Mouse (Mus musculus) CD4-positive, CD25-positive, alpha-beta regulatory T cell, adult 4 months (primary cell): ENCODE results near the gene Resp18. TPM values are rescaled to one million over a fixed set of nuclear protein-coding genes. Genes with fewer than 3 reads are reported as not detected.

ENCODE experiments used
- ATAC-seq: one replicate; pipeline ENCODE4 v1.8.0; 2017
- polyA plus RNA-seq, 2 experiments: library from polyadenylated mRNA; unstranded; fragments of 100-300 nt; shearing (Covaris generic); gene quantifications; one replicate each; pipeline ENCODE4 v1.2.1; 2017

Gene Resp18
- polyA plus RNA-seq, 2 experiments from 2014 or later, result not detected

GRCm38 (mm10) chr1:75264091-75264880, 13.9 kb downstream of the Resp18 start, which contains the start of gene Ptprn:
Ptprn (minus strand) TSS chr1:75264502.
- no peak for ATAC-seq

- no peak for ATAC-seq
Observed at GRCm38 (mm10) chr1:75262969-75263951, 15.0 kb downstream of the Resp18 start.

DNA sequence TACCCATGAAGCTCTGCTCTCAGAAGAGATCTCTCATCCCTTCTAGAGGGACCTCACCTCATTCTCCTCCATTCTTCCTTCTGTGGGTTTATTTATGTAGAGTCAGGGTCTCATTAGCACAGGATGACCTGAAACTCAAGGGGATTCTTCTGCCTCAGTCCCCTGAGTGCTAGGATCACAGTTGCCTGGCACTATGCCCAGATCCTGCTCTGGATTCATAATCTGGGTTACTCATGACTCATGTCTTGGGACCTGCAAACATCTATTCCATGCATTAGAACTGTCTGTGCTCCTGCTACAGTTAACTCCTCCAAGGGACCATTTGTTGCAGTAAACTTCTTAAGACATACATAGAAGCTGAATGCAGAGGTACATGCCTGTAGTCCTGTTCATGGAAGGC, 16.9 kb downstream of the Resp18 start:
- ATAC-seq, result no peak

DNA sequence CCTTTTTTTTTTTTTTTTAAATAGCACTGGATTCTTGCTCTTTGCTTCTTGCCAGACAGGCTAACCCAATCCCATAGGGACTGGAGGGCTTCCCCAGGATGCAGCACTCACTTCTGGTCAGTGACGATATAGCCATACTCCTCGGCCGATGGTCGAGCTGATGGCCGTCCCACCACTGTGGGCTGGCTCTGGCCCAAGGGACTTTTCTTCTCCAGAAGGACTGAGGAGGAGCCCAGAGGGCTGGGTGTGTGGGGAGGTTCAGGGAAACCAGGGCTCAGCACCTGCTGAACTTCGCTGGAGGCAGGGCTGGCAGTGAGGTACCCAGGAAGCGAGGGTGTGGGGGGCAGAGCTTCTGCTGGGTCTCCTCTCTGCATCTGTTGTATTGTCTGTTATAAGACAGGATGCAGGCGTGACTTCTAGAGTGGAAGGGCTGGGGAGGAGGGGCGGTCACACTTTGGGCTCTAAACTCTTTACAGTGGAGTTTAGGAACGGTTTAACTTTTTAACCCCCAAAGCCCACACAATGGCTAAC, 22.6 kb downstream of the Resp18 start:
- ATAC-seq, result no peak

DNA sequence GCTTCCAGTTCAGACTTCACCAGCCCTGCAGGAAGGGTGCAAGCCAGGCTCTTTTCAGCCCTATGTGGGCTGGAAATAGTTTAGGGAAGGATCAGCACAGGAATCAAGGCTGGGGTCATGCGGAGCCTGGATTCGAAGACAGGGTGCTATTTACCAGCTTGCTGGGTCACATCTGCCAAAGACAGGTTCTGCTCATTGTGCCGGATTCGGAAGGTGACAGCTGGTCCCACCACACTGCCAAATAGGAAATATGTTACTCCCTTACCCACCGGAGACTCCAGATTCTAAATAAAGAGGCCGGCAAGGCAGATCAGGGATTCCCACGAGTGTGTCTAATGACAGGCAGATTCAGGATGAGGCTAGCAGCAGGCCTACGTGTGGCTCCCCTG, 23.6 kb downstream of the Resp18 start:
- ATAC-seq, result no peak

DNA sequence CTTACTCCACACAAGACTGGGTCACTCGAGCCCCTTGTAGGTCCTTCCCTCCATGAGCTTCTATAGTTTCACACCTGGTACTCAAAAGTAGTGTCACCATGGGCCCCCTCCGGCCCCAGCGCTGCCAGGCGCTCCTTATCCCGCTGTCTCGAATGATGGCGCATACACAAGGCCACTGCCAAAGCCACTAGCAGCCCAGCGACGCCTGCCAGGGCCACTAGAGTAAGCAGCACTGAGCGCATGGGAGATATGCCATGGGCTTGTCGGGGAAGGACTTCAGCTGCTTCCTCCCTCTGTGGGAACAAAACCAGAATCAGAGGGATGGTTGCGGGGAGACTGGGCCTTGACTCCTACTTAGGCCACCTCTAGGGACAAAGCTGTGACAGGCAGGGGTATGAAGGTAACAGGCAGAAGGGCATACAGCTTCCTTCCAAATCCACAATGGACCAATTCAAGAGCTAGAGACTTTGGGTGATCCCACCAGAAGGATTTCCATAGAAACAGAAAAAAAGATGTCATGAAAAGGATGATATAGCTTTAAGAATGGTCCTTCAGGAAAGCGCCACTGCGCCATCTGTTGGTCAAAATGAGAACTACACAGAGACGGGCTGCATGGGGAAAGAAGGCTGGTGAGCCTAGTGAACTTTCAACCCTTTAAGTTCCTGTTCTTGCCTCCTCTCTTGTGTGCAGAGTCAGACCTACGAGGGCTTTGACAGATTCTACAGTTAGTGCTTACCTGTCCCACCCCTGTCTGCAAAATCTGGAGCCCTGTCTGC, 24.2 kb downstream of the Resp18 start:
- ATAC-seq, result peak; percentile 60

DNA sequence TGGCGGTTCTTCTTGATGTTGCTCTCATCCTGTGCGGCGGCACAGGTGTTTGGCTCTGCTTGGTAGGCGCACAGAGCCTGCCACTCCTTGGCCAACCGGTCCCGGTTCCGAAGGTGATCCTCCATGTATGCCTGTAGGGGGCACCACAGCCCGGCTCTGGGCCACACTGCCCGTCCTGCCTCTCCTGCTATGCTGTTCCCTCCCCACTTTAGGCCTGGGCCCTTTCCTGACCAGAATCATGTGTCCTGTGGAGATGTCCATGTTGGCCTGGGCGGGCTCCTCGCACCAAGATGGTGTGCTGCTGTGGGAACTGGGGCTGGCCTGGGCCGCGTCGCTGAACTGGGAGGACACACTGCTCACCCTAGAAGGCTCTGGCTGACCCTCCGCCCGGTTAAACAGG, 25.2 kb downstream of the Resp18 start:
- no peak for ATAC-seq

- ATAC-seq, result no peak
Observed at GRCm38 (mm10) chr1:75252308-75252707, 25.9 kb downstream of the Resp18 start.

DNA sequence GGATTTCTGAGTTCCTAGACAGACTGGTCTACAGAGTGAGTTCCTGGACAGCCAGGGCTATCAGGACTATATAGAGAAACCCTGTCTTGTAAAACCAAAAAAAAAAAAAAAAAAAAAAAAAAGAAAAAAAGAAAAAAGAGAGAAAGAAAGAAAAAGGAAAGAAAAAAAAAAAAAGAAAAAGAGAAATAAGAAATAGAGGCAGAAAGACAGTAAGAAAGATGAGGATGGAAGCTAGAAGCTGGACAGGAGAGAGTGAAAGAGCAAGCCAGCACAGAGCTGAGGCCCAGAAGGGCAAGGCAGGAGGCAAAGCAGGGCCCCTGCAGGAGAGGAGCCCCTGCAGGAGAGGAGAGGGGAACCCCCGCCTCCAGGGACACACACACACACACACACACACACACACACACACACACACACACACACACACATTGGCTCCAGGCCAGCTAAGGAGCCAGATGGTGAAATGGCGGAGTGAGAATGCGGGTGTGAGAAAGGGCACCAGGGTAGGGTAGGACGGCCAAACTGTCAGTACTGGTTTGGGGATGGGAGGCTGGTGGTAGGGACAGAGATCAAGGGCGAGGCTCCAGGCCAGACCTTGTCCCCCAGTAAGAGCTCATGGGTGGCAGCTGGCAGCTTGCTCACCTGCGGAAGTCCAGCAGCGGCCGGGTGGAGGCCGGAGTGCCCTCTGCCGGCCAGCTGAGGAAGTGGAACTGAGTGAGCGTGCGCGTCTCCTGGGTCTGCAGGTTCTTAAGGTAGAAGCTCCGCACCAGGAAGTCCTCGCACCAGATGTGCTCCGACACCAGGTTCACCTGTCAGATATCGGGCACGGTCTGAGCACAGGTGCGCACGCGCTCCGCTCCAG, 26.9 kb downstream of the Resp18 start:
- ATAC-seq, result peak; percentile 78

GRCm38 (mm10) chr1:75250498-75250897, 27.7 kb downstream of the Resp18 start:
- no peak for ATAC-seq

DNA sequence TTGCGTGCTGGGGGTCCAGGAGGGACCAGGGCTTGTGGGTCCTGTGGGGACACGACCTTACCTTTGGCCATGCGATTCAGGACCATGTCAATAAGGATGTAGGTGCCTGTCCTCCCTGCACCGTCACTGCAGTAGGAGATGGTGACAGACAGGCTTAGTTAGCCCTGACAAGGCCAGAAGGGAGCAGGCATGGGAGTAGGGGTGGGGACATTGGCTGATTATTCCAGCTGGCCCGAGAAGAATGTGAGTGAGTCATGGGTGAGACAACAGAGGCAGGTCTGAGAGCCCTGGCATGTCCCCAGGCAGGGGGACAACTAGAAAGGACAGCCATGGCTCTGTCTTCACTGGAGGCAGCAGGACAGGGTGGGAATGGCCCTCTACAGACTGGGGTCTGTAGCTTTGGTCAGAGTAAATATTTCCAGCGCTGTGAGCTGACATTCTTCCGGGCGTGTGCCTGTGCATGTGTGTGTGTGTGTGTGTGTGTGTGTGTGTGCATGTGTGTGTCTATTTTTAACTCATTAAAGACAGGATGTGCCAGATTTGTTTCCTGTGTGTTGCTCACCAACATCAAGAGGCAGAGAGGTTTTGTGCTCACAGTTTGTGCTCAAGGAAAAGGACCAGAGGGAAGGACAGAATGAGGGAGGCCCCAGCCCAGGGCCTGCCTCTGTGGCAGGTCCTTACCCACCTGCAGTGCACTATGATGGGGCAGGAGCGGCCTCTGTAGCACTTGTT, 30.0 kb downstream of the Resp18 start:
- ATAC-seq, result peak; percentile 58

DNA sequence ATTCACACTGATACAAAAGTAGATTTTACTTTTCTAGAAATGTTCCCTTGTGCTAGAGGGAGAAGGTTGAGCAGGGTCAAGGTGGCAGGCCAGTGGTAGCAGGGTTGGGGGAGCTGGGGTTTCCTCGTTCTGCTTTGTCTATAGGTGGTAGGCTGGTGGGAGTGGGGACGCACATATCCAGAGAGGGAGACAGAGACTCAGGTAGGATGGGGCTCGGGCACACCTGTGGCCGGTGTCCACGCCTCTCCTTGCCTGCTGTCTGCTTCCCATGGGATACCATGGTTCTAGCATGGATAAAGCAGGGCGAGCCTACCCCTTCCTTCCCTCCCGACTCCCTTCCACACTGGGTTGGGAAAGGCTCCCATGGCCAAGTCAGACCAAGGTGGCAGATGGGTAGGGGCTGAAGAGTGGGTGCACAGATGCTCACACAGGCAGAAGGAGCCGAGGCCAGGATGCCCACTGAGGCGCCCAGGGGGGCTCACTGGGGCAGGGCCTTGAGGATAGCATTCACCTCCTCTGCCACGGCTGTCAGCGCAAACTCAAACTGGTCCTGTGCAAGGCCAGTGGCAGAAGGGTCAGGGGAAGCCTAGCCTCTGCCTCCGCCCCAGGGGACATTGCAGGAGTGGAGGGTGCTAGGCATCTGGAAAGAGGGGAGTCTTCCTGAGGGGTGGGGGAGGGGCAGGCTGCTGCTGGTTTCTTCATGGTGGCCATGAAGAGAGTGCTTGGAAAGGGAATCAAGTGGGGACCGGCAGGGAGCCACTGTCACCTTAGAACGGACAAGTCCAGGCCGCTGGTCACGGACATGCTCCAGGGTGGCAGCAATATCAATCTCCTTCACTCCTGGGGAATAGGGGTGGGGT, 30.9 kb downstream of the Resp18 start:
- no peak for ATAC-seq

DNA sequence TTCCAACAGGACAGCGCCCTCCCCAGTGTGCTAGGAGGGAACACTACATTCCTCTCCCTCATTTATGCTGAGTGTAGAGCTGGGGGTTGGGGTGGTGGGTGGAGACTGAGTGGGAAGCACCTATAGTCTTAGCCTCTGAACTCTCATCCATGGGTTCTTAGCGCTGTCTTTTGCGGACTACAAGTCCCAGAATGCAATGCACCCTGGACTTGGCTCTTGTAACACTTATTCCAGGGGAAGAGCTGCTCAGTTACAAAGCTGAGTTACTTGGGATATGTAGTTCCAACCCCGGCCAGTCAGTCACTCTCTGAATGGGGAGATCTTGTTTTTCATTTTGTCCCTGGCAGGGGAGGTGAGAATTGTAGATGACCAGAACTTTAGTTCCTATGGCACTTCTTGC, 33.4 kb downstream of the Resp18 start:
- peak; percentile 63 for ATAC-seq

- no peak for ATAC-seq
Observed at GRCm38 (mm10) chr1:75244175-75244826, 33.9 kb downstream of the Resp18 start.

GRCm38 (mm10) chr1:75243411-75243810, 34.8 kb downstream of the Resp18 start:
- ATAC-seq, result no peak

DNA sequence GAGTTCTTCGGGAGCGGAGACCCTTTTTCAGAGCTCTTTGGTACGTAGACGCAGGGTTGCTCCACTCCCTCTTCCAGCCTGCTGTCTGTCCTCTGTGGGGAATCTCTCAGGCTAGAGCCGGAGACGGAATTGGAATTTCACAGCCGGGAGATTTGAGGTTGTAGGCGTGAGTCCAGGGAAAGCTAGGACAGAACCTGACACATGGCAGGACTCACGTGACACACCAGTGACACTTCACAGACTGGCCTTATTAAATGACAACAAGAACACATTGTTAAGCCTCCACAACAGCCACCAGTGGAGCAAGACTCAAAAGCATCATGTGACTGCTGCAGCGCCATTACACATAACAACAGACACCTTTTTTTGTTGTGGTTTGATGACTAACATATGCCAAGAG, 38.6 kb downstream of the Resp18 start:
- ATAC-seq, result no peak

DNA sequence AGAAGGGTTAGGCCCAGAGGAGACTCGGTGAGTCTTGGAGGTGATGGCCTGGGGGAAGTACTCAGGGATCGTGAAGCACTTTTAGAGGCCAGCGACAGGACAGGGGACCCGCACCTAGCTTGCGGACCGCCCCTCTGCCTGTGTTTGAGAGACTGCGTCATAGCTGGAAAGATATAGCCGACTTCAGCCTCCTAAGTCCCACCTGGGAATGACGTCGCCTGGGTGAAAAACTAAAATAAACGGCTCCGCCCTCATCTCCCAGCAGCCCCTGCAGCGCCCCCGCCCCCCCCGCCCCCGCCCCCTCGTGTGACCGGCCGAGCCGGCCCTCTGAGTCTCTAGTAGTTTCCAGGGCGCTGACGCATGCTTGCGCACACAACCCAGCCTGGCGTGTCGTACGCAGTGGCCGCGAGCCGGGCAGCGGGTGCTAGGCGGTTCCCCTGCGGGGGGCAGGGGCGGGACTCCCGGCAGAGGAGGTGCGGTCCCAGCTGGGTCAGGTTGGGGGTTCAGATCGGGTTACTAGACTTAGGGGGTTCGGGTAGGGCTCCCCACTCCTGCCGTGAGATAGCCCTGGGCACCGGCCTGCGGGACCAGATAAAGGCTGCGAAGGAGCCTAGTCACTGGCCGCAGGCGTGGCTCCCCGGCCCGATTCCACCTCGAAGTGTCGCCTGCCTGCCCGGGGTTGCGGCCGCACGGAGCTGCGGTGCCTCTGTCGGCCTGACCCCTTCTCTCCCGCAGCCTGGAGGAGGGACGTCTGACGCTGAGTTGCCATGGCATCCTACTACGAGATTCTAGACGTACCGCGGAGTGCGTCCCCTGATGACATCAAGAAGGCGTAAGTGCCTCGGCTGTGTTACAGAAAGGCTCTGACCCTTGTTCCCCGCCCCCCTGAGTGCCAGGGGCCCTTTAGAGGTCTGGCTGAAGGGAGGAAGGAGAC, 41.8 kb downstream of the Resp18 start, which contains the start of gene Dnajb2:
Gene Dnajb2, plus strand, starts transcription at position 290 of the 934 bp plus-strand sequence.
- ATAC-seq, result peak; percentile 74

GRCm38 (mm10) chr1:75234606-75235005, 43.6 kb downstream of the Resp18 start:
- ATAC-seq, result peak; percentile 63
